Mouse (Mus musculus): ENCODE results near the gene Rwdd2a. TPM values are rescaled to one million over a fixed set of nuclear protein-coding genes. Genes with fewer than 3 reads are reported as not detected.

The Rwdd2a gene
- polyA plus RNA-seq, 2 experiments, result 2.2 to 3.5 TPM

DNA sequence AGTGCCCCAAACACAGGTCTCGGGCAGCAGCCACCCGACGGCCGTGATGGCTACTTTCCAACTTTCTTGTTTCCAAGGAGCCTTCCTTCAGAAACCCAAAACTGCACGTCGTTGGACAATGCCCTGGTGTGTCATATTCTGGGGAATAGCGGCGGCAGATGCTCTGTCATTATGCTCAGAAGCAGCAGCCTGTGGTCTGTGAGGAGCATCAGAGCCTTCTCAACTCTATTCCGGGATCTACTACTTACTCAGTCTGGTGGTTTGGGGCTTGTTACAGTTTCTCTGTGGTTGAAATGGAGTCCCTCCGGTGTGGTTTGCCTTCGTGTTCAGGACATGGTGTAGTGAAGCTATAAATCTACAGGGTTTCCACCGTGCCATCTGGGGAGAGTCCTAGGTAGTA, 52.2 kb downstream of the Rwdd2a start:
- Histone ChIP-seq H3K9me3 (ENCODE audit: control insufficient read depth, low read length) (no peaks in the 10 kb centered on the region), H3K4me3 (replicated peaks; ENCODE audit: low read length) (no peak overlapping the region), H3K36me3 (ENCODE audit: control insufficient read depth, insufficient read depth, low read length) (no peaks in the 10 kb centered on the region), H3K27ac (replicated peaks; ENCODE audit: low read depth, low read length) (no peak overlapping the region), H3K4me1 (ENCODE audit: control insufficient read depth, insufficient read depth, low read length) (no peaks in the 10 kb centered on the region), H3K4me2 (replicated peaks; ENCODE audit: low read depth, low read length, severe bottlenecking) (no peak overlapping the region), H3K9ac (ENCODE audit: low read depth, low read length, severe bottlenecking) (no peak overlapping the region), H3K27me3 (ENCODE audit: control insufficient read depth, insufficient read depth, low read length) (no peaks in the 10 kb centered on the region)
- ATAC-seq (ENCODE audit: low FRiP score, low read depth) (no peak), DNase-seq (ENCODE audit: low spot score) (no peak)
- no peak for TF ChIP-seq POLR2A (IDR thresholded peaks at IDR 0.05; ENCODE audit: borderline replicate concordance, extremely low read depth, insufficient read depth, insufficient read length)
- 66% methylated on average over 12 of the region's 12 CpGs for WGBS

Other genes with a start within 250 kb of the Rwdd2a start
- 2.9 and 3.4 TPM in 2 replicates for gene Ube2cbp, start 107.0 kb upstream of the Rwdd2a start, polyA plus RNA-seq (2012; rRNA removed)
- 4.0 and 5.2 TPM in 2 replicates for gene Ube2cbp, start 107.0 kb upstream of the Rwdd2a start, polyA plus RNA-seq (2014; fragmentation: Nextera tagmentation; extraction: Ambion mirVana)
- 20.3 and 21.3 TPM in 2 replicates for gene Dop1a, start 104.8 kb upstream of the Rwdd2a start, polyA plus RNA-seq (2012; rRNA removed)
- gene Dop1a, start 104.8 kb upstream of the Rwdd2a start, polyA plus RNA-seq (2014; fragmentation: Nextera tagmentation; extraction: Ambion mirVana), result 20.2 and 23.9 TPM in 2 replicates
- 19.6 and 23.1 TPM in 2 replicates for gene Pgm3, start 149 bp upstream of the Rwdd2a start, polyA plus RNA-seq (2012; rRNA removed)
- gene Pgm3, start 149 bp upstream of the Rwdd2a start, polyA plus RNA-seq (2014; fragmentation: Nextera tagmentation; extraction: Ambion mirVana), result 33.6 and 37.9 TPM in 2 replicates
- 17.7 and 21.1 TPM in 2 replicates for gene Me1, start 124.0 kb downstream of the Rwdd2a start, polyA plus RNA-seq (2012; rRNA removed)
- 23.5 and 26.9 TPM in 2 replicates for gene Me1, start 124.0 kb downstream of the Rwdd2a start, polyA plus RNA-seq (2014; fragmentation: Nextera tagmentation; extraction: Ambion mirVana)
- gene Prss35, start 171.7 kb downstream of the Rwdd2a start, polyA plus RNA-seq (2012; rRNA removed), result 54.8 and 55.6 TPM in 2 replicates
- gene Prss35, start 171.7 kb downstream of the Rwdd2a start, polyA plus RNA-seq (2014; fragmentation: Nextera tagmentation; extraction: Ambion mirVana), result 75.5 and 80.8 TPM in 2 replicates